Mouse (Mus musculus) hindlimb bud, embryonic 11.5 days (tissue): Measurements from ENCODE around the gene Epx.
"Not testable (repeated sequence)": the region's sequence is repeated elsewhere in the genome, so short reads cannot be mapped to it uniquely, and the experiment has no call there.

Source experiments
- DNase-seq: peaks from one replicate; pipeline ENCODE4 v3.0.0-alpha.2; 2012; ENCODE audit warnings: low read depth, low spot score; ENCODE audit errors: extremely low spot score

Gene Epx

DNA sequence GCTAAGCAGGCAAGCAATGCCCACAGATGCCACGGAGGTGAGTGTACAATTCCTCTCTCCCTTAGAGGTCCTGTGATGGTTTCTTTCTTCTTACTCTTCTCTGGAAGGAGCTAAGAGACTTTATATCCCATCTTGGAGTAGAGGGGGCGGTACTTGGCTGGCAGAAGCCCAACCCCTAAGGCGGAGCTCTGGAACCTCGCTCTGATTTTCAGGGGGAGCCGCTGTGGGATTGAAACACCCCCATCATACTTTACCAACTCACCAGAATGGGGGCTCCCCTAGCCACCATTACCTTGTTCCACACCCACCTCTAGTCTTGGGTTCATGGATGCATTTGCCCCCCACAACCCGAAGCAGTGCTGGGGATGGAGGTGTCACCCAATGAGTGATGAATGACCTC, at the start of gene Epx:
TSS of gene Epx (minus strand) at position 101 of the 400 bp plus-strand sequence.
- DNase-seq, result no peak

DNA sequence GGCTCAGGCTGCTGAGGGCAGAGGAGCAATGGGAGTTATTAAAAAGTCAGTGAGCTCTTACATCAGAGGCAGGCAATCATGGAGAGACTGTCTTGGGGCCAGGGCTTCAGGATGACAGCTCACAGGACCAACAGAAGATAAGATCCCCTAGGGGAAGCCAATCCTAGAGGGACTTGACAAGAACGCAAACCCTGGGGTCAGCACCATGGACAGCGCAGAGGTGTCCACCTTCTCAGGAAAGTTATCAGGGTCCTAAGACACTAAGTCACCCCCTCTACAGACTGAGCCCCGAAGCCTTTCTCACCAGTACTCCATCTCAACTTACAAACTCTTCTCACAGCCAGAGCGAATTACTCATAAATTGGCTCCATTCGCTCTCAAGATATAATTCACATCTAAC, 45.6 kb upstream of the Epx start, which contains the start of gene Olfr464:
TSS of gene Olfr464 (minus strand) at position 2 of the 400 bp plus-strand sequence.
- DNase-seq, result peak; percentile 60

DNA sequence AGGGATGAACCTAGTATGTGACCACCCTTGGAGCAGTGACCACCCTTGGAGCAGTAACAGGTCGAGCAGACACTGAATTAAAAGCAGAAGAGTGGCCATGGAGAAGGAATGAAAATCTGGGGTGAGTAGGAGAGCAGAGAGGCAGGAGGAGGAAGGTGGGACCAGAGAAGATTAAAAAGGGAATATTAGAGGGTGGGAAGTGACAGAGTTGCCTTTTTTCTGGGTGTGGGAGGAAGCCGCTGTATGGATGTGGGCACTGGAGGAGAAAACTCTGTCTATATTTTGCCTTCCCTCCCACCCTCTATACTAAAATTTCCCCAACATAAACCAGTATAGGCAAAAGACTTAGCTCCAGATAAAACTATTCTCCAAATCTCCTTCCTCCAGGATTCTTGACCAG, 45.0 kb upstream of the Epx start:
- DNase-seq, result no peak

DNA sequence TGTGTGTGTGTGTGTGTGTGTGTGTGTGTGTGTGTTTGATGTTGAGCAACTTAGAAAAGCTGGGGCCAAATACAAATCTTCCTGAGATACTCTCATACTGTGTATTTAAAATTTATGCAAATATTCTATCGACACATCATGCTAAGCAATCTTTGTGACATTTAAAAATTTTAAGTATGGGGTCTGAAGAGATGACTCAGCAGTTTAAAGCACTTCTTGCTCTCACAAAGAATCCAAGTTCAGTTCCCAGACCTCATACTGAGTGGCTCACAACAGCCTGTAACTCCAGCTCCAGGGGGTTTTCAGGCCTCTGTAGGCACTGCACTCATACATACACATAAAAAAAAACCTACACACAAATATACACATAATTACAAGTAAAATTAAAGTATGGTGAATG, 40.7 kb upstream of the Epx start:
- no peak for DNase-seq

DNA sequence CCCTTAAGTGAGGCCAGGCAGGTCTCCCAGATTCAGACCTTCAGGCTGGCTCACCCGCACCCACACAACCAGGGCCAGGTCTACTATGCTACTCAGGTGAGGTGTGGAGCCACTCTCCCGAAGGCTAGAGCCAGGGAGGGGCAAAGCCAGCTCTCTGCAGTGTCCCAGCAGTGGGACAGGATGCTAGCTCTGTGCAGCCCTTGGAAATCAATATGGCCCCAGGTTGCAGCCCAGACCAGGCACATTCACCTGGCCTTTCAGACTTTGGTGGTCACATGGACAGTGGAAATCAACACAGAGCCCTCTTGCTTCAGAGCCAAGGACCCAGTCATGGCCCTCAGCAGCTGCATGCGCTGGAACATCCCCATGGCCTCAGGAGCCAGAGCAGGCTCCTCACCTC, 29.0 kb upstream of the Epx start:
- no peak for DNase-seq

DNA sequence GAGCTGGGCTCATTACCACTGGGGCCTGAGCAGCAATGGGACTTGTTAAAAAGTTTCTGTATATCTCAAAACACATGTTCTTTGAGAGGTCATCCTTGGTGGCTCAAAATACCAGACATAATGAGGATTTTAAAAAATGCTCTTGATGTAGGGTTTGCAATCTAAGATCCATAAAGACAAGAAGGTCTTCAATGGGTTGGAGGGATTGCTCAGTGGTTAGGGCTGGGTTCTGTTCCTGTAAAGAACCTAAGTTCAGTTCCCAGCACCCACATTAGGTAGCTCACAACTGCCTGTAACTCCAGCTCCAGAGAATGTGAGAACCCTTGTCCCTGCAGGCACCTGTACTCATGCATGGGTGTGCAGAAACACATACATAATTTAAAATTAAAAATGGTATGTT, 22.0 kb upstream of the Epx start, which contains the start of gene Olfr463:
TSS of gene Olfr463 (minus strand) at position 101 of the 400 bp plus-strand sequence.
- no peak for DNase-seq

DNA sequence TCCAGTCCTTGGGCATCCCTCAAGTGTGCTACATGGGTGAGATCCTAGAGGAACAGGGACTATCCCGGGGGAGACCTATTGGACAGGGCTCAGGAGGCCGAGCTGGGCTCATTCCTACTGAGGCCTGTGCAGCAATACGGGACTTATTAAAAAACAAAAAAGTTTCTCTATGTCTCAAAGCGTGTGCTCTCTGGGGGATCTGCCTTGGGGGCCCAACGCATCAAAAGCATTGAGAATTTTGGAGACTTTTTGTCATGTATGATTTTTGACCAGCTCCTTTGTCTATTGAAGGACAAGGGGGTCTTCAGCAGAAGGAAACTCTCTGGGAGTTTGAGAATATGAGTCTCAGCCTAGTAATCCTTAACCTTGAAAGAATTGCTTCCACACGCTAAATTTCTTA, 16.8 kb upstream of the Epx start, which contains the start of gene Olfr462:
TSS of gene Olfr462 (minus strand) at position 101 of the 400 bp plus-strand sequence.
- no peak for DNase-seq

DNA sequence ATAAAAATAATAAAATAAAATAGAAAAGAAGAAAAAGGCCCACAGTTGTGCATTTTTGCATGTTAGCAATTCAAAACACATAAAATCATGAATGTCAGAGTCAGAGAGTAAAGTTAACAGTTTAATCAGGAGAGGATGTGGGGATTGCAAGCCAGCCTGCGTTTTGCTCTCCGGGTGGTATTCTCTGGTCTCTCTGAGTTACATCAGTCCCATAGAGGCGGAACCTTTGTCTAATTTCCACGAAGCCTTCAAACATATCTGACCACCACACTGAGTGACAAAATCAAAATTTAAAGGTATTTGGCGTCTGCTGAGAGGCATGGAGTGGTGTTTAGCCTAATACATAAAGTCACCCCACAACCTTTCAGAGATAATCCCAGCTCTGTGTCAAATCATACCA, 9.5 kb upstream of the Epx start:
- DNase-seq, result no peak

DNA sequence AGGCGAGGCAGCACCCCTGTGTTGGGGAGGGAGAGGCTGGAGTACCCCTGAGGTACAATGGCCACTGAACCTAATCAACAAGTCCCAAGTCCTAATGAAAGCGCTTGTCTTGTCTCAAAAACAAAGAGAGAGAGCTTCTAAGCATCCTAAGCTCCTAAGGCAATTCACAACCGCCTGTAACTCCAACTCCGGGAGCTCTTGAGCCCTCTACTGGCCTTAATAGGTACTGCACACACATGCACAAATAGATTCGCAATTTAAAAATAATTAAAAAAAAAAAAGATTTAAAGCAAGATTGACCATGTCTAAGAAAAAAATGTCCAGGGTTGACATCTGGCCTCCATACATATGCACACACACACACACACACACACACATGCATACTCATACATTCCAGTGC, 8.2 kb upstream of the Epx start:
- peak; percentile 16 for DNase-seq

DNA sequence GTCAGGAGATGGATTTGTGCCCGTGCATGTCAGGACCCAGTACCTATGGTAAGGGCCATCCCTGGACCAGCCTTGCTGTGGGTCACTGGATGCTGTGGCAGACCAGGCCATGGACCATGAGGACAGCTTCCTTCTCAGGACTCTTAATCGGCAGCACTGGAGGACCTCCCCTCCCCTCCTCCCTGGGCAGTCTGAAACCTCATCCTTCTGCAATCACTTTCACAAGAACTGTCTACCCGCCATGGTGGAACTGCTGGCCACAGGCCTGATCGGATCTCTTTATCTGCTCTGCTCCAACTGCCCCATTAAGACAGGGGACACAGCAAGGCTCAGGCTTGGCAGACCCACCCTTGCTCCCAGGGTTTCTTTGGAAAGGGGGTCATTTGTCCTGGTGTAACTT, 6.4 kb upstream of the Epx start:
- DNase-seq, result no peak

DNA sequence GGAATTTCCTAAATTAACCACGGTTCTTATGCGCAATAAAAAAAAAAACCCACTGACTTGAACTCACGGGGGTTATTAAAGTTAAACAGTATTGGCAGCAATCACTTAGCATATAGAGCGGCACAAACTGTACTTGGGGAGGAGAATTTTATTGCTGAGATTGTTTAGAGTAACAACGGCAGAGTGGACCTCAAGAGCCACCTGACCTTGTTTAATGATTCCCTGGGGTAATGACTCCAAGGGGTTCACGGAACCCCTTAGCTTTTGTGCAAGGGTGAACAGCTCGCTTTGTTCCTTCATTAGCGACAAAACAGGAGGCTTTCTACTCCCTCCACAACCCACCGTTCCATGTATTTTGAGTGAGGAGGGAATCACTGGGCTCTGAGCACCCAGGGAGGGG, 4.5 kb upstream of the Epx start:
- DNase-seq, result no peak

DNA sequence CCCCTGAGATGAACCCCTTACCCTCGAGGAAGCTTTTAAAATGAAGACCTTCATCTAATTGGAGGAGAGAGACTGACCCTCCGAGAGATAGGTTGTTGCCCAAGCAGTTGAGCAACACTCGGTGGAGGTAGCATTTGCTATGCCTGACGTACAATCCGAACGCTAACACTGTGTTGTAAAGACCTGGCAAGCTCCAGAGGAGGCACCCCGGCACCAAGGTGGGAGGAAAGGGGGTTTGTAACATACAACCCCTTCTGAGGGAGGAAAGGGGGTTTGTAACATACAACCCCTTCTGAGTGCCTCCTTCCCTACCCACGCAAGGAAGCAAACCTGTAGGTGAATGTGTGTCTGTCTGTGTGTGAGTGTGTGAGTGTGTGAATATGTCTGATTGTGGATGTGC, 3.6 kb downstream of the Epx start:
- no peak for DNase-seq

DNA sequence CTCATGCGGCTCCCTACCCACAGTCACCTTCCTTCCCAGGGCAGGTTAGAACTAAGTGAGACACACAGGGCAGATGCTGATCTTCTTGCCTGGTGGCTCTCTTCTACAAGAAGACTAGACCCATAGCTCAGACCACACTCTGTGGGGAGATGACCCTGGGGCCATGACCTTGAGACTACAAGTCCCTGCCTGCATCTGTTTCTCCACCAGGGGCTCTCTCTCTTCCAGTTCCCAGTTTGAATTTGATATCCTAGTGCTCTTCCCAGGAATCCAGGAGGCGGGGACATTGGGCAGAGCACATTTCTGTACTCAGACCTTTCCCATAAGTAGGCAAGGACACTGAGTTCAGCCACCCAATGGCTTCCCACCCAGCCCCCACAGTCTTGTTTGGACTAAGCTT, 5.2 kb downstream of the Epx start:
- DNase-seq, result no peak

DNA sequence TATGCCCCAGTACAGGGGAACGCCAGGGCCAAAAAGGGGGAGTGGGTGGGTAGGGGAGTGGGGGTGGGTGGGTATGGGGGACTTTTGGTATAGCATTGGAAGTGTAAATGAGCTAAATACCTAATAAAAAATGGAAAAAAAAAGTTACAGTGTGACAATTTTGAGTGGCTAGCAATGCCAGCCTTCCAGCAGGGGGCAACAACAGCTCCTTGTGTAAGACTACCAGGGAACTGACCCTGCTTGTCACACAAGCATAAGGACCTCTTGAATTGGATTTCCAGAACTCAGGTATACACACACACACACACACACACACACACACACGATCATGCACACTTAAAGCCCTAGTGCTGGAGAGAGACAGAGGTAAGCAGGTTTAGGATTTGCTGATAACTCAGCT, 8.4 kb downstream of the Epx start:
- DNase-seq, result not testable (repeated sequence)

DNA sequence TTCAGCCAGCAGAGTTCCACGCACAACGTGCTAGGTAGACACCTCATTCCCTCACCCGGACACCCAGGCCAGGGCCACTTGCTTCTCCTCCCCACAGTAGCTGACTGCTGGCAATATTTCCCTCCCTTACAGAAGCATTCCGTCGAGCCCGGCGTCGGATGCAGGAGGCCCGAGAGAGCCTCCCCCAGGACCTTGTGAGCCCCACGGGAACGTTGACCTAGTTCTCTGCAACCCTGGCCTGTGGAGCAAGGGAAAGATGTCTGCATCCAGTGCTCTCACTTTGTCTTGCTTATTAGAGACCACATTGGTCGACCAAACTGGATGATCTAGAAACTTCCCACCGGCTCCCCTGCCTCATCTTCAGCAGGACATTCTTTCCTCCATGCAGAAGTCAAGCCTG, 12.5 kb downstream of the Epx start:
- DNase-seq, result no peak

DNA sequence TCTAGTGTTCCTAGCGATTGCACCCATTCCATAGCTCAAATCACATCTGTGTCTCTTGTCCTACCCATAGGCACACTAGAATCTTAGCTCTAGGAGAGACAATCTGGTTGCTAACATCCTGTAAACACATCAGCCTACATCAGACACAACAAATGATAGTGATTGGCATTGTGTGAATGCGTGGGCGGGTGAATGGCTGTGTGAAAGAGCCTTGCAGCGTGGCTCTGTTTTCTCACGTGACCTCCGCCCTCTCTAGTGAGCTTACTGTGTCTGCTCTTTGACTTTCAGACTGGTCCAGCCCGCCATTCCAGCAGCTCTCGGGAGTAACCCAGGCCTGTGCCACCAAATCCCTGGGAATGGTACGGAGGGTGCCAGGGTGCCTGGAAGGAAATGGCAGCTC, 14.9 kb downstream of the Epx start:
- no peak for DNase-seq

DNA sequence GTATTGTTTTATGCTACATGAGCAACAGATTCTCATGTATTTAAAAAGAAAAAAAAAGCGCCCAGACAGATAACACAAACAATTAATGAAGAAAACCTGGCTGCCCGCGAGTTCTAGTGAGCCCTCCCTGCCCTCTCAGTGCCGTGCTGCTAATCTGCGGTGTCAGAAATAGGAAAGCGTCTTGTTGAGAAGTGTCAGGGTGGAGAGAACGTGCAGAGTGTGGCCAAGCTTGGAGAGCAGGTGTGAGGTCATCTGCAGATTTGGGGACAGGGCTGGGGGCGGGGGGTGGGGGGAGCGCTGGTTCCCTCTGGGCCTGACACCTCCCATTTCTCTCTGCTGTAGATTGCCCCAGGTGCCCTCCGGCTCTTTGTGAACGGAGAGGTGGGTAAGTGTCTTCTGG, 16.1 kb downstream of the Epx start:
- no peak for DNase-seq

DNA sequence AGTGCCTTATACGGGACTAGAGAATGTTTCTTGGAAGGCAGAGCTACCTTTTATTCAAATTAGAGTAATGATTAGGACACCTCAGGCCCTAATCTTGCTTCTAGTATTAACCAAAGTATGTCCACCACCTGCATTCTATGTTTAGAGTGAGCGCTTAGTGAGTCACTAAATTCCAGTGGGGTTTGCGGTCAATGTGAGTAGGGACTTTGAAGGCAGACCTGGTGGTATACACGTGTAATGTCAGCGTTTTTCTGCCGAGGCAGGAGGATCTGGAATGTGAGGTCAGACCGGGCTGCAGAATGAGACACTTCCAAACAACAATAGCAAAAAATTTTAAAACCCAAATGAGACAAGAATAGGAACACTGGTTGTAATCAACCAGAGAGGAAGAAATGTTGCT, 20.8 kb downstream of the Epx start:
- DNase-seq, result no peak

DNA sequence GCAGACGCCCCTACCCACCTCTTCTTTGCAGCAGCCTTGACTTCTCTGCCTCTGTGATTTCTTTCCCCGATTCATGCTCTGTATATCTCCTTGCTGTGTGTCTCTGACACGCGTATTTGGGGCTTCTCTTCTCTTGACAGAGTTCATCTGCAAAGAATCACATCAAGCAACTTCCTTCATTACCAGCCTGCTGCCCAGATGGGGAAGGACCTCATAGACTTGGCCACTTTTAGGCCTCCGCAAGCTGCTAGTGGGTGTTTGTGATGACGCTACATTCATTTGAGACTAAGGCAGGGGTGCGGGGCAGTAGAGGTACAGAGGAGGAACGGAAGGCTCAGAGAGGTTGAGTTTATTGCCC, 21.8 kb downstream of the Epx start:
- no peak for DNase-seq

DNA sequence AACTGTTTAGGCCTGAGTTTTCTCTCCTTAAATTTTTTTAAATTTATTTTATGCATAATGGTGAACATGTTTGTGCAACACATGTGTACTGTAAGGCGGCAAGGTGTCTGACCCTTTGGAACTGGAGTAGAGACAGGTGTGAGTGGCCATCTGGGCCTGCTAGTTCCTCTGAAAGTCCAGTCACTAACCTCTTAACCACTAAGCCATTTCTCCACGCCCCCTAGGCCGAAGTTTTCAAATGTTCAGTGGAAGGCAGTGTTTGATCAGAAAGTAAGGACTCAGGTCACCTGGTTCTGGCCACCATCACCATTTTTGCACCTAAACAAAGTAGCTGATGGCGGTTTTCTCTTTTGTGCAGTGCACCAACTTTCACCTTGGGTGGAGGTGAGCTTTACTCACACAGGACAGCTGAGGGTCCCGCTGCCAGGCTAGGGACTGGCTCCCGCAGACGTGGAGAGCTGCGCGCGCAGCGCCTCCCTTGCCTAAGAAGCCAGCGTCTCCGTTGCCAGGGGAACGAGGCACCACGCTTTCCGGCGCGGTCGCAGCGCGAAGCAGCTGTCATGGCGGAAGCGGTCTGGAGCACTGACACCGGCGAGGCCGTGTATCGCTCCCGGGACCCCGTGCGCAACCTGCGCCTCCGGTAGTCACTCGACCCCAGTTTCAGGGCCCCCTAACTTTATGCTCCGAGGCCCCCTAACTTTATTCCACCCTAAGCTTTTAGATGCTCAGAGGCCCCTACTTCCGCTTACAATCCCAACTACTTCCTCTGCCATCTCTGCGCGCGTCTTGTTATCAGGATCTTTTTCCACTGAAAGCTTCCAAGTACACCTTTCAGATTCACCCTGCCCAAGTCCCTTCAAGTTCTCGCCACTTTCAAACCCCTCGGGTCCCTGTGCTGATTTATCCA, 22.4 kb downstream of the Epx start, which contains the start of gene Mks1:
TSS of gene Mks1 (plus strand) at position 526 of the 907 bp plus-strand sequence.
- DNase-seq, result peak; percentile 90

DNA sequence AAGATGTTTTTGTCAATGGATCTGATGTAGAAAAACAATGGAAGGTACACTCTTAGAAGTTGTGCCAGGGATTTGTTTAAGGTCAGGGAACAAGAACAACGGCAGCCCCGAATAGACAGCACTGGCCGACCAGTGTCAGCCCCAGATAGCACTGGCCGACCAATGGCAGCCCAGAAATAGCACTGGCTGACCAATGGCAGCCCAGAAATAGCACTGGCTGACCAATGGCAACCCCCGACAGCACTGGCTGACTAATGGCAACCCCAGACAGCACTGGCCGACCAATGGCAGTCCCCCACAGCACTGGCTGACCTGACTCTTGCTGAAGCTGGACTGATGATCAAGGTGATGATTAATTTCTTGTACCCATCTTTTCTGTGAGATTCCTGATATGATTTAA, 27.5 kb downstream of the Epx start:
- no peak for DNase-seq

DNA sequence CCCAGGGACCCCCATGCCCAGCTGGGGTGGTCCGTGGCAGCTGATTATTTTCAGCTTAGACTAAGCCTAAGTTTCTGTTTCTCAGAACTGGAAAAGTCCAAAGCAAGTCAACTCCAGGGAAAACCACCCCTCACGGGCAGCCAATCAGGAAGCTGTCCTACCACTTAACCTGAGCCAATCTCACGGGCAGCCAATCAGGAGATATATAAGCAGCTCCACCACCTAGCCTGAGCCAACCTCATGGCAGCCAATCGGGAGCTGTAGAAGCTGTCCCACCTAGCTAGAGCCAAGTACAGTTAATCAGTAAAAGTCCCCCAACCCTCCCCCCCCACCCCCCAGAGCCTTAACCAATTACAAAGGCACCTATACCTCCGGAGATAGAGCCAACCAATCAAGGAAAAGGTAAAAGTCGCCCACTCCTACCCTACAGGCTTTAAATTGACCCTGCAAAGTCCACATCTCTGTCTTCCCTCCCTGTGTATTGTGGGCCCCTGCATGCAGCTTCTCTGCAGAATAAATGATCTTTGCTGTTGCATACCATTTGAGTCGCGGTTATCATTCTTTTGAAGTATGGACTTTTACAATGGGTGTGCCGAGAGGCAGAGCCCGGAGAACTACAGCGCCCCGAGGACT, 28.3 kb downstream of the Epx start:
- DNase-seq, result no peak
